Mouse (Mus musculus) right cerebral cortex, adult 2 months (tissue): ENCODE data around the gene Slk.

Experiments
- DNase-seq, 2 experiments: peaks; one replicate each; pipeline ENCODE4 v3.0.0; 2021 to 2022; ENCODE audit warnings: low spot score in 2 of 2

The Slk gene

GRCm38 (mm10) chr19:47652255-47652654 lies 72.8 kb downstream of the Slk start:
- DNase-seq = no peak

- no peak for DNase-seq
Observed at GRCm38 (mm10) chr19:47653173-47653572, 73.7 kb downstream of the Slk start.

DNA sequence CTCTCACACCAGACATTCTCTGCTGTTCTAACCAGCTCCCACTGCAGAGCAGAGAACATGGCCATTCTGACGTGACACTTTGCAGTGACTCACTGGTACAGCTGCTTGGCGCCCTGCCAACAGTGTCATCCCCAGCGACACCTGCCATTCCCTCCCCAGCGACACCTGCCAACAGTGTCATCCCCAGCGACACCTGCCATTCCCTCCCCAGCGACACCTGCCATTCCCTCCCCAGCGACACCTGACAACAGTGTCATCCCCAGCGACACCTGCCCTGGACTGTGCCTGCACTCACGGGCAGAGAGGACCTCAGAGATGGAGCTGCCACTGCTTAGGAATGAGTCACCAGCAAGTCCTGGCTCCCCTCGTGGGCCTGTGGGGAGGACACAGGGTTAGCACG lies 75.4 kb downstream of the Slk start:
- no peak for DNase-seq

GRCm38 (mm10) chr19:47658914-47659535 lies 79.5 kb downstream of the Slk start:
- peak; percentile 59 to 66 for DNase-seq

GRCm38 (mm10) chr19:47659765-47660408 lies 80.4 kb downstream of the Slk start:
- DNase-seq = no peak

DNA sequence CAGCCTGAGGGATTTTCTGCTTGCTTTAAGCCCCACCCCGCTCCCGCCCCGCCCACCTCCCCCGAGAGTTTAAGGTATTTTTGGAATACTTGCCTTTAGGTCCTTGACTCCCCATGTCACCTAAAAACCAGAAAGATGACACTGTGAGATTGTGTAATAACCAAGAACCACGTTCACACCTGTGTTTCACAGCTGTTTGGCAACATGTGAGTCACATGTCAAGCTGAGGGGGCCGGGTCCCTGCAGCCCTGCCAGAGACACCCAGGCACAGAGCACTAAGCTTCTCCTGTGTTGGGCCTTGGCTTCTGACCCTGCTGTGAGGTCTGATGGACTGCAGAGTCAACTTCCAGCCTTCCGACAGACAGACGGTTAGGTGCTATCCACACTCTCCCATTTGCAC lies 88.1 kb downstream of the Slk start:
- no peak for DNase-seq

DNA sequence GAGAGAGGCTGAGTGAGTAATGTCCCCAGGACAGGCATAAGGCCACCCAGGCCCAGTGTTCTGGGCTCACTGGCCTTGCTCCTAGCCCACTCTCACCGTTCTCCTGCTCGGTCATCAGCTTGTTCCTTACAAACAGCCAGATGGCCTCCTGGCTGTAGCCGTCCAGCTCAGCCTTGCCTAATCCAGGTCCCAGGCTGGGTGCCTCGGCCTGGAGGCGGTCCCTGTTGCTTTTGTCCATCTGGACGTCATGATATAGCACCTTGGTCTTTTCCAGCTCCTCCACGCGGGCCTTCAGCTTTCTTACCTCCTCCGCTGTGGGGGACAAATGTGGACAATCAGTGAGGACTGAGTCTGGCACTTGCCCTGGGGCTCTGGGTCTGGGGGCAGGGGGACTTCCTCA lies 88.9 kb downstream of the Slk start:
- DNase-seq = no peak

GRCm38 (mm10) chr19:47674419-47674818 lies 94.9 kb downstream of the Slk start:
- peak in 1 of 2 experiments; percentile 18 for DNase-seq

GRCm38 (mm10) chr19:47678675-47679074 lies 99.2 kb downstream of the Slk start:
- DNase-seq = peak; percentile 73 to 81

GRCm38 (mm10) chr19:47689592-47689991 lies 110.1 kb downstream of the Slk start:
- DNase-seq = no peak

- no peak for DNase-seq
Observed at GRCm38 (mm10) chr19:47691994-47692393, 112.5 kb downstream of the Slk start, which contains the start of gene Col17a1. Gene Col17a1, minus strand, starts transcription at chr19:47692094.
